Mouse (Mus musculus): ENCODE measurements around the gene Phox2a.

Phox2a gene

GRCm38 (mm10) chr7:101866491-101867265 is 48.6 kb downstream of the Phox2a start:
- CTCF ChIA-PET = interaction anchor here in 3 of 4 experiments (0.6 to 1.2 kb wide), 6 partner anchors 30 to 1004 kb away, joined by 3 to 8 read pairs (median 3); partner anchors contain the start of gene Relt (in 1 of the 3)
- POLR2A ChIA-PET = interaction anchor here (0.5 to 14.3 kb wide), 47 partner anchors 7 to 344 kb away, joined by 3 to 186 read pairs (median 5); partner anchors contain the start of genes Inppl1 (in 3 of the 4), Lamtor1 (in 3 of the 4), Clpb (in 2 of the 4) and Folr2 (in 1 of the 4)

DNA sequence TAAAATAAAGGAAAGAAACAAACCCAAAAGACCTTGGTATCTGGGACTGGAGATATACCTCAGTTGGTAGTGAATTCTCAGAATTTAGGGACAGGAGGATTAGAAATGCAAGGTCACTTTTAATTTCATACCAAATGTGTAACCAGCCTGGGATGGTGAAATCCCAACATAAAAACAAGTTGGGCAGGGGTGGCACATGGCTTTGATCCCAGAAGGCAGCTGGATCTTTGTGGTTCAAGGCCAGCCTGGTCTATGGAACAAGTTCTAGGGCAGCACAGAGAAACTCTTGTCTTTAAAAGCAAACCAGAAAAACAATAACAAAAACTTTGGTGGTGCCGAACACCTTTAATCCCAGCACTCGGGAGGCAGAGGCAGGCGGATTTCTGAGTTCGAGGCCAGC is 49.4 kb downstream of the Phox2a start:
- ChIA-PET POLR2A (interaction anchor here (0.7 to 14.3 kb wide), 48 partner anchors 8 to 435 kb away, joined by 3 to 186 read pairs (median 4); partner anchors contain the start of genes Inppl1 (in 3 of the 4), Lamtor1 (in 3 of the 4), Clpb (in 2 of the 4) and Folr2 (in 1 of the 4)), CTCF (interaction anchor here in 3 of 4 experiments (0.6 to 1.2 kb wide), 4 partner anchors 17 to 201 kb away, joined by 3 read pairs; no protein-coding TSS in a partner anchor)

- POLR2A ChIA-PET = interaction anchor here (0.5 to 14.3 kb wide), 59 partner anchors 9 to 544 kb away, joined by 3 to 186 read pairs (median 5); partner anchors contain the start of genes Lamtor1 (in 3 of the 4), Clpb (in 2 of the 4), Inppl1 (in 2 of the 4) and Folr2 (in 1 of the 4)
- CTCF ChIA-PET = interaction anchor here in 3 of 4 experiments (0.6 to 1.5 kb wide), 6 partner anchors 9 to 44 kb away, joined by 3 to 6 read pairs (median 3); no protein-coding TSS in a partner anchor
Observed at GRCm38 (mm10) chr7:101868241-101869162, 50.4 kb downstream of the Phox2a start.

DNA sequence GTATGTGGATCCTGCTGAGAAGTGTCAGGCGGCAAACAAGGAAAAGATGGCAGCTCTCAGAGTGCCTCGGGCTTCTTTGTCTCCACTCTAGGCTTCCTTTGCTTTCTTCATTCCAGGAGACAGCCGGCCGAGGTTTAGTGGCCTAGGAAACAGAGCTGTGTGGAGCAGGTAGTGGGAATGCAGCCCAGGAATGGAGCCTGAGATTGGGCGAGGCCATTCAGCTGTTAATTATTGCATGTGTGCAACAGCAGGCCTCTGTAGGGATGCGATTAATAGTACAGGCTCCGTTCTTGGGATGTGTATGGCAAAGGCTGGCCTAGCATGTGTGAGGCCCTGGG is 51.0 kb downstream of the Phox2a start:
- POLR2A ChIA-PET = interaction anchor here (0.7 to 14.3 kb wide), 43 partner anchors 10 to 545 kb away, joined by 3 to 186 read pairs (median 5); partner anchors contain the start of genes Lamtor1 (in 3 of the 4), Clpb (in 2 of the 4), Inppl1 (in 2 of the 4) and Folr2 (in 1 of the 4)
- CTCF ChIA-PET = interaction anchor here in 2 of 4 experiments (0.9 to 1.5 kb wide), 5 partner anchors 10 to 43 kb away, joined by 3 to 6 read pairs (median 3); no protein-coding TSS in a partner anchor

DNA sequence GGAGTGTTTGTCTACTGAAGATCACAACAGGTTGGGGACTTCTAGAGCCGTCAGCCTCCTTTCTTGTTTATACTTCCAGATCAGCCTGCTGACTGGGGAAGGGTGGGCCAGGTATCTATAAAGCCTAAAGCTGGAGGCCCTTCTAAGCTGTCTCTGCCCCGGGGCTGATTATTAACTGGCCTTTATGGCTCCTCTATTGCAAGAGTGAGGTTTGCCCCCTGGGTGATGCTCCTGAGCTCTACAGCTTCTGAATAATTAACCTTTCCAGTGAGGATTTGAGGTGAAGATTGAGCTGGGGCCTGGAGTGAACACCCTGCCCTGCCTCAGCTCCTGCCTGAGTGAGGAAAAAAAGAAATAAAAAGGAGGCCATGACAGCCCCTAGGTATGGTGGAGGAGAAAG is 52.5 kb downstream of the Phox2a start, which contains the start of gene Folr1:
Gene Folr1, minus strand, starts transcription at position 160 of the 400 bp plus-strand sequence.
- ChIA-PET CTCF (interaction anchor here in 2 of 4 experiments (0.6 to 0.9 kb wide), 3 partner anchors 12 to 388 kb away, joined by 3 to 6 read pairs (median 3); no protein-coding TSS in a partner anchor), POLR2A (interaction anchor here in 3 of 4 experiments (0.5 to 14.3 kb wide), 22 partner anchors 10 to 208 kb away, joined by 3 to 186 read pairs (median 4); partner anchors contain the start of genes Inppl1 (in 2 of the 3), Clpb (in 1 of the 3), Phox2a (in 1 of the 3) and Xntrpc (in 1 of the 3))

DNA sequence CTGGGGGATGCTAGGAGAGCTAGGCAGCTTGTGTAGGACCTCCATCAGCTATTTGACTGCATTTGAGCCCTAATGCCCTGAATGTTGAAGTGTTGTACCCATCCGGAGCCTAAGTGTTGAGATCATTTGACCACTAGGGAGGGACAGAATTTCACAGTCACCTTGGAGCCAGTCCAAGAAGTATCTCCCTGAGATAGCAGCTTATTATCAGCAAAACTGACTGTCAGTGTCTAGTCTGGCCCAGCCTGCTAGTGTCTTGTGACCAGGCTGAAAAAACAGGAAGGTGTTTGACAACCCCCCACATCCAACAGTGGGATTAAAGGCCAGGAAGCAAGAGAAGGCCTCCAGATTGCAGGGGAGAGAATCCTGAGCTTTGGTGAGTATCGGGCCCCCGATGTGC is 53.2 kb downstream of the Phox2a start:
- ChIA-PET CTCF (interaction anchor here in 1 of 4 experiments (0.6 to 0.9 kb wide), 2 partner anchors 38 to 387 kb away, joined by 3 read pairs; no protein-coding TSS in a partner anchor), POLR2A (interaction anchor here in 3 of 4 experiments (0.7 to 14.3 kb wide), 20 partner anchors 8 to 209 kb away, joined by 3 to 186 read pairs (median 6); partner anchors contain the start of genes Inppl1 (in 2 of the 3), Anapc15 (in 1 of the 3), Phox2a (in 1 of the 3) and Xntrpc (in 1 of the 3))
